ENCODE assay signal across 14 mouse cellular contexts in genomic region chr9:54752201-54752943, GRCm38 (mm10). TPM values are rescaled to one million over a fixed set of nuclear protein-coding genes. Genes with fewer than 3 reads are reported as not detected.
DNase-seq lines count a peak whose midpoint lies in the region; ATAC-seq and TF ChIP-seq lines count a peak whose summit lies in the region.
"Had no signal": no experiment of that assay in that cellular context is flagged by ENCODE, and none has a peak within 500 bp of the region (broad histone marks: within the 10 kb centered on the region; RNA-seq: fewer than 3 reads in every experiment).

No protein-coding gene starts in this region.

- no peak overlapping the region for H3K4me3 ChIP-seq in forebrain, embryonic 10.5 days
- no peak overlapping the region for H3K4me3 ChIP-seq in forebrain, embryonic 14.5 days (ENCODE audit: low read depth, low read length)
- H3K4me3 ChIP-seq in hindbrain, embryonic 16.5 days (ENCODE audit: low read length): no peak overlapping the region
- H3K4me3 ChIP-seq in midbrain, postnatal 0 days (ENCODE audit: low read depth, low read length): no peak overlapping the region
- H3K4me3 ChIP-seq in liver, embryonic 11.5 days (ENCODE audit: low read depth, low read length): no peak overlapping the region
- H3K4me3 ChIP-seq: left cerebral cortex, adult 2 months had no signal

- H3K4me2 ChIP-seq in forebrain, embryonic 14.5 days (ENCODE audit: low read length): no peak overlapping the region
- no peak overlapping the region for H3K4me2 ChIP-seq in hindbrain, embryonic 16.5 days (ENCODE audit: low read length)
- no peak overlapping the region for H3K4me2 ChIP-seq in midbrain, postnatal 0 days (ENCODE audit: low read depth, low read length, poor library complexity, severe bottlenecking)
- no peak overlapping the region for H3K4me2 ChIP-seq in liver, embryonic 11.5 days

- DNase-seq in forebrain, embryonic 10.5 days (ENCODE audit: extremely low spot score, low spot score): no peak
- DNase-seq in forebrain, embryonic 14.5 days (ENCODE audit: low spot score): no peak
- peak; percentile 68 for DNase-seq in embryo, embryonic 10.5 days (ENCODE audit: low spot score)
- DNase-seq in midbrain, postnatal 0 days (ENCODE audit: low spot score): peak; percentile 24
- DNase-seq in liver, embryonic 11.5 days (ENCODE audit: low spot score): no peak
- DNase-seq in gastrocnemius, postnatal 10 days: no peak
- no peak for DNase-seq in frontal cortex, postnatal 25 days (ENCODE audit: low spot score in 2 of 2)
- DNase-seq: forebrain, postnatal 0 days; lung, postnatal 4 days had no signal

- no peak overlapping the region for H3K9ac ChIP-seq in forebrain, embryonic 14.5 days (ENCODE audit: low read length)
- H3K9ac ChIP-seq in hindbrain, embryonic 16.5 days (ENCODE audit: low read depth, low read length): peak overlapping the region; percentile 23; the same call in 1 of the 2 replicates
- no peak overlapping the region for H3K9ac ChIP-seq in midbrain, postnatal 0 days (replicated peaks; ENCODE audit: low read length, poor library complexity, severe bottlenecking)
- H3K9ac ChIP-seq in liver, embryonic 11.5 days (ENCODE audit: low read depth, low read length): no peak overlapping the region
- H3K9ac ChIP-seq: forebrain, postnatal 0 days; liver, embryonic 14.5 days had no signal

- no peak for TF ChIP-seq CTCF in midbrain, postnatal 0 days (IDR thresholded peaks at IDR 0.05)

- no peak for ATAC-seq in forebrain, embryonic 14.5 days
- peak; percentile 76 for ATAC-seq in hindbrain, embryonic 16.5 days
- no peak for ATAC-seq in midbrain, postnatal 0 days (ENCODE audit: low FRiP score)
- no peak for ATAC-seq in liver, embryonic 11.5 days (replicated peaks; ENCODE audit: low FRiP score)
- ATAC-seq: forebrain, postnatal 0 days; inflammation-experienced regulatory T-cells, adult 6 months had no signal

- peaks cover 20% of the 10 kb centered on the region for H3K27me3 ChIP-seq in forebrain, embryonic 10.5 days (ENCODE audit: poor library complexity, severe bottlenecking)
- H3K27me3 ChIP-seq in forebrain, embryonic 14.5 days (replicated peaks; ENCODE audit: control insufficient read depth, insufficient read depth, low read length): no peaks in the 10 kb centered on the region
- no peaks in the 10 kb centered on the region for H3K27me3 ChIP-seq in hindbrain, embryonic 16.5 days (replicated peaks; ENCODE audit: control insufficient read depth, insufficient read depth, low read length)
- no peaks in the 10 kb centered on the region for H3K27me3 ChIP-seq in midbrain, postnatal 0 days (ENCODE audit: insufficient read depth, low read length)
- peaks cover 2% of the 10 kb centered on the region for H3K27me3 ChIP-seq in liver, embryonic 11.5 days (replicated peaks; ENCODE audit: control insufficient read depth, insufficient read depth, low read length)

- no peaks in the 10 kb centered on the region for H3K9me3 ChIP-seq in forebrain, embryonic 10.5 days
- H3K9me3 ChIP-seq in forebrain, embryonic 14.5 days (replicated peaks; ENCODE audit: control insufficient read depth, low read length): no peaks in the 10 kb centered on the region
- H3K9me3 ChIP-seq in hindbrain, embryonic 16.5 days (ENCODE audit: control insufficient read depth, low read length): no peaks in the 10 kb centered on the region
- no peaks in the 10 kb centered on the region for H3K9me3 ChIP-seq in midbrain, postnatal 0 days (ENCODE audit: low read length)
- no peaks in the 10 kb centered on the region for H3K9me3 ChIP-seq in liver, embryonic 11.5 days (ENCODE audit: control insufficient read depth, low read length)

- WGBS in forebrain, embryonic 10.5 days: 40% methylated on average over 21 of the region's 21 CpGs
- WGBS in forebrain, embryonic 14.5 days: 33% methylated on average over 21 of the region's 21 CpGs
- 16% methylated on average over 21 of the region's 21 CpGs for WGBS in hindbrain, embryonic 16.5 days
- WGBS in midbrain, postnatal 0 days: 23% methylated on average over 21 of the region's 21 CpGs
- 49% methylated on average over 21 of the region's 21 CpGs for WGBS in liver, embryonic 11.5 days

- peaks cover 28% of the 10 kb centered on the region for H3K4me1 ChIP-seq in forebrain, embryonic 10.5 days
- H3K4me1 ChIP-seq in forebrain, embryonic 14.5 days (ENCODE audit: control insufficient read depth, insufficient read depth, low read length): no peaks in the 10 kb centered on the region
- H3K4me1 ChIP-seq in hindbrain, embryonic 16.5 days (ENCODE audit: control insufficient read depth, insufficient read depth, low read depth, low read length): peaks cover 12% of the 10 kb centered on the region
- 0 out of 2 replicates have a peak, but pooled peaks cover 7% of the 10 kb centered on the region for H3K4me1 ChIP-seq in midbrain, postnatal 0 days (ENCODE audit: insufficient read depth, low read length)
- H3K4me1 ChIP-seq in liver, embryonic 11.5 days (replicated peaks; ENCODE audit: control insufficient read depth, insufficient read depth, low read length): no peaks in the 10 kb centered on the region

- peak overlapping the region; percentile 45; the same call in 1 of the 2 replicates for H3K27ac ChIP-seq in forebrain, embryonic 10.5 days
- no peak overlapping the region for H3K27ac ChIP-seq in forebrain, embryonic 14.5 days (ENCODE audit: low read depth, low read length)
- H3K27ac ChIP-seq in hindbrain, embryonic 16.5 days (ENCODE audit: low read depth, low read length): peak overlapping the region; percentile 14; the same call in 1 of the 2 replicates
- H3K27ac ChIP-seq in midbrain, postnatal 0 days (ENCODE audit: low read depth, low read length): no peak overlapping the region
- H3K27ac ChIP-seq in liver, embryonic 11.5 days (ENCODE audit: low read depth, low read length): no peak overlapping the region
- H3K27ac ChIP-seq: left cerebral cortex, adult 2 months; liver, embryonic 14.5 days had no signal

- no peaks in the 10 kb centered on the region for H3K36me3 ChIP-seq in forebrain, embryonic 10.5 days (replicated peaks)
- H3K36me3 ChIP-seq in forebrain, embryonic 14.5 days (ENCODE audit: control insufficient read depth, insufficient read depth, low read length): no peaks in the 10 kb centered on the region
- no peaks in the 10 kb centered on the region for H3K36me3 ChIP-seq in hindbrain, embryonic 16.5 days (ENCODE audit: control insufficient read depth, insufficient read depth, low read length)
- H3K36me3 ChIP-seq in midbrain, postnatal 0 days (ENCODE audit: insufficient read depth, low read length): no peaks in the 10 kb centered on the region
- H3K36me3 ChIP-seq in liver, embryonic 11.5 days (ENCODE audit: control insufficient read depth, insufficient read depth, low read length): no peaks in the 10 kb centered on the region

RNA-seq across cellular contexts. Expression of gene Crabp1, which starts 12.2 kb away (rescaled TPM):
- 1,057 and 1,193 TPM in 2 replicates for polyA plus RNA-seq in forebrain, embryonic 10.5 days (2016; fragmentation: Nextera tagmentation; extraction: Ambion mirVana)
- 44.7 and 51.7 TPM in 2 replicates for polyA plus RNA-seq in forebrain, embryonic 14.5 days (2014; fragmentation: Nextera tagmentation; extraction: Ambion mirVana)
- 225 and 236 TPM in 2 replicates for polyA plus RNA-seq in hindbrain, embryonic 16.5 days (2015; fragmentation: Nextera tagmentation; extraction: Ambion mirVana)
- 18.4 and 20.4 TPM in 2 replicates for total RNA-seq in midbrain, postnatal 0 days (2014; rRNA removed)
- polyA plus RNA-seq in midbrain, postnatal 0 days (2015; fragmentation: Nextera tagmentation; extraction: Ambion mirVana): 26.3 and 33.1 TPM in 2 replicates
- polyA plus RNA-seq in liver, embryonic 11.5 days (2014; fragmentation: Nextera tagmentation; extraction: Ambion mirVana): 37.0 and 40.0 TPM in 2 replicates
- total RNA-seq in gastrocnemius, postnatal 10 days (2021): 1 to 10 TPM; 2.6 to 4.3 TPM
- total RNA-seq: neutrophil, adult 5-6 weeks had no signal
- polyA plus RNA-seq: inflammation-experienced regulatory T-cells, adult 6 months had no signal

RNA-seq across cellular contexts. Expression of gene Wdr61, which starts 18.1 kb away (rescaled TPM):
- 183 and 188 TPM in 2 replicates for polyA plus RNA-seq in forebrain, embryonic 10.5 days (2016; fragmentation: Nextera tagmentation; extraction: Ambion mirVana)
- 141 and 159 TPM in 2 replicates for polyA plus RNA-seq in forebrain, embryonic 14.5 days (2014; fragmentation: Nextera tagmentation; extraction: Ambion mirVana)
- 90.1 and 93.3 TPM in 2 replicates for polyA plus RNA-seq in hindbrain, embryonic 16.5 days (2015; fragmentation: Nextera tagmentation; extraction: Ambion mirVana)
- total RNA-seq in midbrain, postnatal 0 days (2014; rRNA removed): 43.7 and 47.3 TPM in 2 replicates
- polyA plus RNA-seq in midbrain, postnatal 0 days (2015; fragmentation: Nextera tagmentation; extraction: Ambion mirVana): 83.9 and 86.3 TPM in 2 replicates
- 198 and 203 TPM in 2 replicates for polyA plus RNA-seq in liver, embryonic 11.5 days (2014; fragmentation: Nextera tagmentation; extraction: Ambion mirVana)
- total RNA-seq in gastrocnemius, postnatal 10 days (2021): 10 to 100 TPM; 27.6 to 32.0 TPM

RNA-seq across cellular contexts. Expression of gene Dnaja4, which starts 53.7 kb away (rescaled TPM):
- polyA plus RNA-seq in forebrain, embryonic 10.5 days (2016; fragmentation: Nextera tagmentation; extraction: Ambion mirVana): 3.1 TPM in 2 replicates
- polyA plus RNA-seq in forebrain, embryonic 14.5 days (2014; fragmentation: Nextera tagmentation; extraction: Ambion mirVana): 5.2 and 5.5 TPM in 2 replicates
- polyA plus RNA-seq in hindbrain, embryonic 16.5 days (2015; fragmentation: Nextera tagmentation; extraction: Ambion mirVana): 9.1 and 10.0 TPM in 2 replicates
- 5.4 and 7.7 TPM in 2 replicates for total RNA-seq in midbrain, postnatal 0 days (2014; rRNA removed)
- 6.7 and 8.0 TPM in 2 replicates for polyA plus RNA-seq in midbrain, postnatal 0 days (2015; fragmentation: Nextera tagmentation; extraction: Ambion mirVana)
- polyA plus RNA-seq in liver, embryonic 11.5 days (2014; fragmentation: Nextera tagmentation; extraction: Ambion mirVana): 11.7 and 13.2 TPM in 2 replicates
- 10 to 100 TPM; 42.3 to 48.3 TPM for total RNA-seq in gastrocnemius, postnatal 10 days (2021)

Comparison
In these comparisons a context has a peak if more than half of its experiments do, and no peak if none do; other contexts are left out.
1. H3K27ac ChIP-seq: peak in forebrain, embryonic 10.5 days (single experiment) and hindbrain, embryonic 16.5 days (single experiment); none in forebrain, embryonic 14.5 days (single experiment), midbrain, postnatal 0 days (single experiment) and liver, embryonic 11.5 days (single experiment).
2. DNase-seq: peak in embryo, embryonic 10.5 days (single experiment) and midbrain, postnatal 0 days (single experiment); none in forebrain, embryonic 10.5 days (single experiment), forebrain, embryonic 14.5 days (single experiment), liver, embryonic 11.5 days (single experiment), gastrocnemius, postnatal 10 days (single experiment) and frontal cortex, postnatal 25 days (0 of 2).